Mouse (Mus musculus) thymus, adult 18-20 months (tissue): Measurements from ENCODE around the gene Cdkal1.

Source experiments
- DNase-seq, 2 experiments: peaks; one replicate each; pipeline ENCODE4 v3.0.0; 2022; ENCODE audit warnings: mixed read lengths in 2 of 2

The Cdkal1 gene

GRCm38 (mm10) chr13:29221646-29222045 lies 633.8 kb downstream of the Cdkal1 start:
- no peak for DNase-seq

- no peak for DNase-seq
Observed at GRCm38 (mm10) chr13:29218594-29219230, 636.8 kb downstream of the Cdkal1 start.

DNA sequence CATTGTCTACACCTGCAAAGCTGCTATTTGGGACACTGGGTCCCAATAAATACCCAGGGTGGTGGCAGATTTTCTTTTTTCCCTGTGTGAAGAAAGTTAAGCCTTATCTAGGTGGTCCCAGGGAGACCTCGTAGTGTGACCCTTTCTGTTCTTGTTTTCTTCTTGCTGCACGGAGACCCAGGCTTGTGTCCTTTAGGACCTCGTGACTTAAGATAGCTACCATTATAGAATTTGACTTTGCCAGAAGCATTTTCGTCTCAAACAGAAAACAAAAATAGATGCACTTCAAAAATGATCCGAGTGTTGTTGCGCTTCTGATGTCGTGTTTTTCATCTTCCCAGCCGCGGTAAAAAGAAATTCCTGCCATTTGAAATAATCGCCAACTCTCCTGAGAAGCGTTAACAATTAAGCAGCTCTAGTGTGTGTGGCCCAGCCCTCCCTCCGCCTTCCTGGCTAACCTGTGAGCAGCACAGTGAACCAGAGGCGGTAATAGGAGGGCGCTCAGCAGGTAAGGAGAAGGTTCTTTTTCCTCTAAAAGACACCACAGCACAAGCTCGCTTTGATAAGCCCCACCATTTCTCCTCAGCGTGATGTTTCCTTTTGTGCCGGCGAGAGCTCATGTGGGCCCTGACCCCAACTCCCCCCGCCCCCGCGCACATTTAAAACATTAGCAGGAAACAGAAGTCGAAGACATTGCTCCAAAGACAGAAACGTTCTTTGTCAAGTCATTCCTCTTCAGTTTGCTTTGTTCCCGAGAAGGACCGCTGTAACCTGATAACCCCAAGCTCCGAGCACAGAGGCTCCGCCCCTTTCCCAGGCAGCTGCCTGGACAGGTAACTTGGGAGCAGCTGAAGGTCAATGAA lies 645.1 kb downstream of the Cdkal1 start:
- DNase-seq: peak in 1 of 2 experiments; percentile 13

DNA sequence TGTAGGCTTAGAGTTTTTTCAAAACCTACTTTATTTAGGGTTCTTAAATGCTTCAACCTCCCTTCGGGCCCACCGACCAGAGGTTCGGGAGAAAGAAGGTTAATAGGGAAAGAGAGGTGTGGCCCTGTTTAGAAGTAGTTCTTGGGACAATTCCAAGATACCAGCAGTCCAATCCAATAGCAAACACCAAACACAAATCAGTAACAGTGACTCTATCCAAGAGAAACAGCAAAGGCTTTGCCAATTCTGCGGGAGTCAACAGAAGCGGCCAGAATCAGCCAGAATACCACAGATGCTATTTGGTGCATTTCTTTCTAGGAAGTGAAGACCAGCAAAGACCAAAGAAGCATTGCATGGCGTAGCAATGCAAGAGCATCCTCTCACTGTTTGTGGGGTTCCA lies 646.7 kb downstream of the Cdkal1 start:
- no peak for DNase-seq

GRCm38 (mm10) chr13:29203856-29204255 lies 651.6 kb downstream of the Cdkal1 start:
- no peak for DNase-seq

GRCm38 (mm10) chr13:29203426-29203825 lies 652.0 kb downstream of the Cdkal1 start:
- DNase-seq: no peak

DNA sequence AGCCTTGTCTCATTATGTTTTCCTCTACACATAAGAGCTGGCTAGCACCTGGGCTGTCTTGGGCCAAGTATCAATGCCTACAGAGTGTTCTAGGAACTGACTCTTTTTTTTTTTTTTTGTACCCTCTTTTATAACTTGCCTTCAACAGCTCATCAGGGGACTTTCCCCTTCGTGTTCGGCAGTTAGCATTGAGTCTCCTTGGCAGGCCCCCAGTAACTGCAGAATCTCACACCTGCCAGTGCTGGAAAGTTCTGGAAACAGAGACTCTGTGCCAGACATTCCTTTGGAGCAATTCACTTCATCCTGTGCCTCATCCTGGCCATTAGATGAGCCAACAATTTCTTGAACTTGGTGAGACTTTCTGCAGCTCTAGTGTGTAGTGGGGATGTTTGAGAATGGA lies 652.9 kb downstream of the Cdkal1 start:
- DNase-seq: no peak

DNA sequence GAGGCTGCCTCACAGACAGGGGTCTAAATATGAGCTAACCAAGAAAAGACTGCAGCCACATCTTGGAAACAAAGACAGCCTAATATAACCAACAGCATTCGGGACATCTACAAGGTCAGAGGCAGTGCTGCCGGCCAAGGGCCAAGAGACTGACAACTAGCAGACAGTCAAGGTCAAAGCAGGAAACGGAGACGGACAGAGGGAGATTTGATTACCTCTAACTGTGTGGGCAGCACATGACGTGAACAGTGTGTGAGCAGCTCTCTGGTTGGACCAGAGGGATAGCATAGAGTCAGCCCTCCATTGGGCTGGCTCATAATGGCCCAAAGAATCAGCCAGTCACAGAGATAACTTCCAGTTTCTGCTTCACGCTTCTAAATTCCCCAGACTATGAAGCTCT lies 655.8 kb downstream of the Cdkal1 start:
- no peak for DNase-seq

DNA sequence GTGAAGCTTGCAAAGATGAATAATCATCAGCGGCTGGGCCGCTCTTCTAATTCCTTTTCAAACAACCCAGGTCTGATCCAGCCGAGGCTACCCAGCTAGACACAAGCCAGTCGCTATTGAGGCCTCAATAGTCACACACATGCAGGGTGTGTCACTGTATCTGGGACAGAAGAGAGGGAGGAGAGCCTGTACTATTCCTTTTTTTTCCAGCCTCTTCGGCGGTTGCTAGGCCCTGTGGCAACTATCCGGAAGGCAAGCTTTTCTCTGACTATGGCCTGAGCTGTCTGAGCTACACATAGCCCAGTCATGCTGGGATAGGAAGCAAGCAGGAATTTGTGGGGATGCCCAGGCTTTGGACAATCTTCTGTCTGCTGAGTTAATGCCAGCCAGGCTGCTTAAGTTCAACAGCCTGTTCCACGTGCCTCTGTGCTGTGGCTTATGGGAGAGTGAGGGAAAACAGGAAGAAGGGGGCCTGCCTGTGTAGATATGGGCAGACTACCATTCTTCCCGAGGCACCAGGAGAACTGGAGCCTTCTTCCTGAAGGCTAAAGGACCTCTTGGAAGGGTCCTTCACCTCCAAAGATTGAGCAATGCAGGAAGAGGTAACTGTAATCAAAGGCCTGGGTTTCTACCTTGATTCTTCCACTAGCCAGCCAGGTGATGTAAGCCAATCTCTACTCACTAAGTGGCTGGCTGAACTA lies 658.5 kb downstream of the Cdkal1 start:
- DNase-seq: no peak

GRCm38 (mm10) chr13:29195722-29196121 lies 659.8 kb downstream of the Cdkal1 start:
- no peak for DNase-seq

DNA sequence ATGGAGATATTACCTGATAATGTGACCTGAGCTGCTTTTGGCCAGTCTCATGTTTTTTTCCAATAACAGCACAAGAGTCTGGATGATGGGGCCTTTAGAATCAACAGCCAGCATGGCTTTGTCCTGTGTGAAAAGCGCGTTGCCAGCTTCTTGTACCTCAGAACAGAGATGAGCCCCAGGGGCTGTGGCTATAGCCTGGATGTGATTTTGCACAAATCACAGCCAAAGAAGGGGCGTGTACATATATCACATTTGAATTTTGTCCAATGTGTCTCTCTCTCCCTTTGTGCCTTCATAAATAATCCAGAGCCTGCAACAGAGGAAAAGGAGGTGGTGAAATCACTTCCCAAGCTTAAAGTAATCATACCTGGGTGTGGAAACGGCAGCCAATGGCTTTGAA lies 660.5 kb downstream of the Cdkal1 start:
- DNase-seq: no peak

GRCm38 (mm10) chr13:29192697-29193096 lies 662.8 kb downstream of the Cdkal1 start:
- no peak for DNase-seq

DNA sequence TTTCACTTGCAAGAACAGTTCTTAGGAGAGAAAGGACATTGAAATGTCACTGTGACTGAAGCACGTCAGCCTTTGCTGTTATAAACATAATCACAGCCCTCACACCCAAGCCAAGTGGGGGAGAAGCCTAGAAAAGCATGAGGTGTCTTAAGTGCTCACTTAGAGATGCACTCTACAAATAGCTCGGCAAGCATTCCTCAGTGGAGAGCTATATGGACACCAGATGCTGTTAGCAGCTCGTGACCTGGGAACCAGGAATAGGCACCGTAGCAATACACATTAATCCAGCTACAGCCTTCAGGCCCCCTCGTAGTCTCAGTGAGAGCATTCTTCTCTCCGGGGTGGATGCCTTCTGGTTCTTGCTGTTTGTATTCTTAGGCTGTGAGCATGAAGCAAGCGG lies 664.9 kb downstream of the Cdkal1 start:
- DNase-seq: no peak

- no peak for DNase-seq
Observed at GRCm38 (mm10) chr13:29186748-29187147, 668.7 kb downstream of the Cdkal1 start.

- no peak for DNase-seq
Observed at GRCm38 (mm10) chr13:29185545-29185944, 669.9 kb downstream of the Cdkal1 start.

DNA sequence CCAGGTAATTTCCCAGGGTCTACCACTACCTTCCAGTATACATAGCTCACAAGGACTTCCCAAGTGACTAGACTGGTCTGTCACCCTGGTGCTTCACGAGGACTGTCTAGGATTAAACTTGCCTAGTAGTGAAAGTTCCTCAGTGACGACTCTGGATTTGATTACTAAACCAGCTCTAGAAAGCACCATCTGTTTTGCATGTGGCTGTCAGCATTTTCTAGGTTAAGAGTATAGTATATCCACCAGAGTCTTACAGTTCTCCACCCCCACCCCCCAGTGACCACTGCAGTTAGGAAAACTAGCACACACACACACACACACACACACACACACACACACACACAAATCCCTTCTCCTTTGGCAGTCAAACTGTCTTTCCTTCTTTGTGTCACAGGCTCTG lies 670.9 kb downstream of the Cdkal1 start:
- no peak for DNase-seq

GRCm38 (mm10) chr13:29179861-29180260 lies 675.6 kb downstream of the Cdkal1 start:
- DNase-seq: no peak

DNA sequence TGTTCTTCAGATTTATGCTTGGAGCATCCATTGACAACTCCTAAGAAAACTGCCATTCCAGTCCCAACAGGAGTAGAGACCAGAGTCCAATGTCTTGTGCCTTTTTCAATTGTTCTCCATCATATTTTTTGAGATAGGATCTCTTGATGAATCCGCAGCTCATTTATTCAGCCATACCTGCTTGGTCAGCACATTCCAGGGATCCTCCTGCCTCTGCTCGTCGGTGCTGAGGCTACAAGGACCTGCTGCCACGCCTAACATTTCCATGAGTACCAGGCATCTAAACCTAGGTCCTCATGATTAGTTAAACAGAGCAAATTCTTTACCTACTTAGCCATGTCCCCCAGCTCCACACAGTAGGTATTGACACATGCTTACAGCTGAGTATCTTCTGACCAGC lies 676.2 kb downstream of the Cdkal1 start:
- no peak for DNase-seq

- no peak for DNase-seq
Observed at GRCm38 (mm10) chr13:29177889-29178486, 677.5 kb downstream of the Cdkal1 start.

DNA sequence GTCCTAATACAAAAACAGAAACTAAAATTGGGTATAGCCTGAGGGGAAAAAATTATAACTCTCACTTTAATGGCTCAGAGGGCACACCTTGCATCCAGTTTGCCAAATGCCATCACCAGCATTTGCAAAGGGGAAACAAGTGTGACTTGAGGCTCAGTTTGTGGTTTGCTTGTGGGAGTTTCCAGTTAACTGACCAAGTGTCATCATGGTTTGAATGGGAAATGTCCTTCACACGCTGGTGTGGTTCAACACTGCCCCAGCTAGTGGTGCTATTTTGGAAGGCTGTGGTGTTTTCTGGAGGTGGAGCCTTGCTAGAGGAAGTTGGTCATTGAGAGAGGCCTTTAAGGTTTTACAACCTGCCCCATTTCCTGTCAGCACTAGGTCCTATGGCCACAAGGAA lies 686.1 kb downstream of the Cdkal1 start:
- no peak for DNase-seq

DNA sequence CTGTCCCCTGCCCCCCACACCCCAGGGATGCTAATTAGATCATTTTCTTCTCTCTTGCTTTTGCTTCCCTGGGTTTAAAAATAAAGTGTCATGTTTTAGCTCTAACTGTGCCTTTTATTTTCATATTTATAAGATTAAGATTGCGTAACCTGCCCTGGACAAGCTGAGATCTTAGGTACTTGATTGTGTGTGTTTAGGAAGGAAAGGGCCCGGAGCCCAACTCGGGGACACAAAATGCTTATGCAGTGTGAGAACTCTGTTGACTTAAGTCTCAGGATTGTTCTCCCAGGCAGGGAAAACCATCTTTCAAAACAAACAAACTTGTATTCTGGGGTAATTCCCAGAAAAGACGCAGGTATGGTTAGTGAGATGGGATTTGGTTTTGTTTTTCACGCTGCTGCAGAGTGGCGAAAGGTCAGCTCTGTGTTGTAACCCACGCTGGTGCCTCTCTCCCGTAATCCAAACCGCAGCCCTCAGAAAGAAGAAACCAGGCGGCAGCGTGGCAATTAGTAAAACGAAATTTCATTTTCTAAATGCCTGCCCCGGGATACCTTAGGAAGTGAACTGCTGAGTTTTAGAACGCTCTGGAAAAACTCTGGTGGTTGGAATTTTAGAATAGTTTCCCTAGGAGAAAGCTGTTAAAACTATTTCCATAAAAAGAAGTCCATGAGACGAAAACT lies 690.5 kb downstream of the Cdkal1 start:
- no peak for DNase-seq

- no peak for DNase-seq
Observed at GRCm38 (mm10) chr13:29162867-29163514, 692.5 kb downstream of the Cdkal1 start.
